Mouse (Mus musculus): Measurements from ENCODE around the gene Sp2.

DNA sequence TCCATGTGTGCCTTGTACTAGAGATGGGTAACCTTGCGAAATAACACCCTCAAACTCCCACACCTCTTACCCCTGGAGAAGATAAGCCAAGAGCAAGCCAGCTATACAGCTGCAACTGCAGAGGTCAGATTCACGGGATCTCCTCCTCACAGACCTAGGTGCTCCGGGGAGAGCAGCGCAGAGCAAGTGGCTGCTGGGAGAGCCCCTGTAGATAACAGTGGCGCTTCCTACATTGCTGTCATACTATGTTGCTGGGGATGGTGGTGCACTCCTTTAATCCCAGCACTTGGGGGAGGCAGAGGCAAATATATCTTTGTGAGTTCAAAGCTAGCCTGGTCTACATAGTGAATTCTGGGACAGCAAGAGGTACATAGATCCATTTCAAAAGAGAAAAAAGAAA lies 56.2 kb downstream of the Sp2 start:
- TF ChIP-seq CTCF (IDR thresholded peaks at IDR 0.05; ENCODE audit: control insufficient read depth, insufficient read depth, insufficient read length): no peak
- no peak for TF ChIP-seq USF1 (IDR thresholded peaks at IDR 0.05; ENCODE audit: low read depth)
- no peak for TF ChIP-seq MAX (IDR thresholded peaks at IDR 0.05)

Data from C2C12 (cell line).